Mouse (Mus musculus) common myeloid progenitor, adult 5-6 weeks (primary cell): ENCODE measurements around the gene Nr4a2. TPM values are rescaled to one million over a fixed set of nuclear protein-coding genes. Genes with fewer than 3 reads are reported as not detected.

Source experiments
- ATAC-seq: replicated peaks from 2 replicates; pipeline ENCODE4 v1.8.0; 2016; ENCODE audit warnings: low read depth, mild to moderate bottlenecking, moderate TSS enrichment, inconsistent platforms; ENCODE audit not compliant: poor library complexity, severe bottlenecking
- total RNA-seq: library from RNA; stranded (forward); fragments of 200-1000, 187-1606 nt; gene quantifications from 2 replicates; pipeline ENCODE4 v1.2.3, GENCODE M21; 2017

Gene Nr4a2
- total RNA-seq, 1 experiment from 2014 or later, result 3.7 TPM

- no peak for ATAC-seq
Observed at GRCm38 (mm10) chr2:57112949-57113348, 10.9 kb downstream of the Nr4a2 start.

GRCm38 (mm10) chr2:57111791-57112538, 11.8 kb downstream of the Nr4a2 start:
- ATAC-seq, result no peak

GRCm38 (mm10) chr2:57111011-57111790, 12.6 kb downstream of the Nr4a2 start:
- no peak for ATAC-seq

GRCm38 (mm10) chr2:57110401-57110800, 13.4 kb downstream of the Nr4a2 start:
- no peak for ATAC-seq

GRCm38 (mm10) chr2:57109926-57110325, 13.9 kb downstream of the Nr4a2 start:
- no peak for ATAC-seq

- ATAC-seq, result no peak
Observed at GRCm38 (mm10) chr2:57109301-57109700, 14.5 kb downstream of the Nr4a2 start.

GRCm38 (mm10) chr2:57108349-57108930, 15.4 kb downstream of the Nr4a2 start:
- ATAC-seq, result no peak

GRCm38 (mm10) chr2:57105401-57105800, 18.4 kb downstream of the Nr4a2 start:
- no peak for ATAC-seq

GRCm38 (mm10) chr2:57104731-57105130, 19.1 kb downstream of the Nr4a2 start:
- ATAC-seq, result no peak

GRCm38 (mm10) chr2:57103845-57104660, 19.8 kb downstream of the Nr4a2 start:
- no peak for ATAC-seq

GRCm38 (mm10) chr2:57102856-57103844, 20.7 kb downstream of the Nr4a2 start:
- peak; percentile 28 for ATAC-seq

- ATAC-seq, result peak; percentile 48
Observed at GRCm38 (mm10) chr2:57102091-57102855, 21.5 kb downstream of the Nr4a2 start.

- no peak for ATAC-seq
Observed at GRCm38 (mm10) chr2:57100241-57100640, 23.6 kb downstream of the Nr4a2 start.

GRCm38 (mm10) chr2:57072452-57072851, 51.4 kb downstream of the Nr4a2 start:
- no peak for ATAC-seq

GRCm38 (mm10) chr2:57063480-57063879, 60.3 kb downstream of the Nr4a2 start:
- no peak for ATAC-seq
